Mouse (Mus musculus) liver, embryonic 14.5 days (tissue): ENCODE measurements around the gene Echs1.
A peak's percentile ranks its signal among the peaks of the same experiment; 100 is the strongest.

Experiments
- CTCF ChIP-seq: IDR thresholded peaks from 2 replicates; pipeline ENCODE4 v1.5.1; 2016; ENCODE audit warnings: antibody characterized with exemption, low read depth, control low read depth
- EP300 ChIP-seq: IDR thresholded peaks from 2 replicates; pipeline ENCODE4 v1.6.1; 2016; ENCODE audit warnings: antibody characterized with exemption, low read depth

GRCm38 (mm10) chr7:140141350-140141749 lies 25.1 kb upstream of the Echs1 start:
- TF ChIP-seq CTCF (peak; percentile 82), EP300 (no peak)
